Mouse (Mus musculus) kidney, postnatal 0 days (tissue): ENCODE results near the gene Fbxo2. TPM values are rescaled to one million over a fixed set of nuclear protein-coding genes. Genes with fewer than 3 reads are reported as not detected.

Experiments
- ATAC-seq: fragments of 200-750 bp; cut with Nextera tagmentation; replicated peaks from 2 replicates; pipeline ENCODE4 v1.8.0; 2017; ENCODE audit warnings: low read depth, moderate number of reproducible peaks, moderate TSS enrichment, moderate library complexity; ENCODE audit not compliant: low FRiP score
- DNase-seq: peaks from one replicate; pipeline ENCODE4 v3.0.0-alpha.2; 2016; ENCODE audit warnings: low spot score
- H3K27ac ChIP-seq: fragments of 300-500 bp; sonication (generic); 2 replicates; pipeline ENCODE4 v1.5.1; 2014; ENCODE audit warnings: mild to moderate bottlenecking
- H3K27me3 ChIP-seq: fragments of 300-500 bp; sonication (generic); 2 replicates; pipeline ENCODE4 v1.6.1; 2014; ENCODE audit warnings: low read length, mixed read lengths; ENCODE audit not compliant: insufficient read depth
- H3K36me3 ChIP-seq: fragments of 300-500 bp; sonication (generic); 2 replicates; pipeline ENCODE4 v1.6.1; 2014; ENCODE audit warnings: low read length, mixed read lengths; ENCODE audit not compliant: insufficient read depth
- H3K4me1 ChIP-seq: fragments of 300-500 bp; sonication (generic); replicated peaks from 2 replicates; pipeline ENCODE4 v1.6.1; 2014; ENCODE audit warnings: antibody characterized with exemption, low read length, mixed read lengths; ENCODE audit not compliant: insufficient read depth
- H3K4me2 ChIP-seq: fragments of 300-500 bp; sonication (generic); 2 replicates; pipeline ENCODE4 v1.6.1; 2014; ENCODE audit warnings: mild to moderate bottlenecking, low read length, moderate library complexity, mixed read lengths
- H3K4me3 ChIP-seq: fragments of 300-500 bp; sonication (generic); replicated peaks from 2 replicates; pipeline ENCODE4 v1.5.1; 2014; ENCODE audit warnings: low read depth, low read length
- H3K9ac ChIP-seq: fragments of 300-500 bp; sonication (generic); 2 replicates; pipeline ENCODE4 v1.6.1; 2014; ENCODE audit warnings: low read depth, low read length
- H3K9me3 ChIP-seq: fragments of 300-500 bp; sonication (generic); replicated peaks from 2 replicates; pipeline ENCODE4 v1.6.1; 2016; ENCODE audit warnings: low read length, inconsistent platforms, mixed read lengths
- CTCF ChIP-seq: IDR thresholded peaks from 2 replicates; pipeline ENCODE4 v1.5.1; 2016; ENCODE audit warnings: antibody characterized with exemption, low read depth, mild to moderate bottlenecking, moderate library complexity
- WGBS: fragments of 180-500 bp; shearing (Covaris S2); extraction: QIAGEN DNeasy Blood & Tissue Kit; methylation state at CpG from one replicate; pipeline ENCODE4 v1.1.7; 2014; 5-methylcytosine and 5-hydroxymethylcytosine counted together
- polyA plus RNA-seq: library from polyadenylated mRNA; unstranded; fragments of >200 nt; fragmentation: Nextera tagmentation; extraction: Ambion mirVana; gene quantifications from 2 replicates; pipeline ENCODE4 v1.2.1, GENCODE M21; 2015

Fbxo2 gene
- polyA plus RNA-seq, 1 experiment from 2014 or later = 3.7 TPM

DNA sequence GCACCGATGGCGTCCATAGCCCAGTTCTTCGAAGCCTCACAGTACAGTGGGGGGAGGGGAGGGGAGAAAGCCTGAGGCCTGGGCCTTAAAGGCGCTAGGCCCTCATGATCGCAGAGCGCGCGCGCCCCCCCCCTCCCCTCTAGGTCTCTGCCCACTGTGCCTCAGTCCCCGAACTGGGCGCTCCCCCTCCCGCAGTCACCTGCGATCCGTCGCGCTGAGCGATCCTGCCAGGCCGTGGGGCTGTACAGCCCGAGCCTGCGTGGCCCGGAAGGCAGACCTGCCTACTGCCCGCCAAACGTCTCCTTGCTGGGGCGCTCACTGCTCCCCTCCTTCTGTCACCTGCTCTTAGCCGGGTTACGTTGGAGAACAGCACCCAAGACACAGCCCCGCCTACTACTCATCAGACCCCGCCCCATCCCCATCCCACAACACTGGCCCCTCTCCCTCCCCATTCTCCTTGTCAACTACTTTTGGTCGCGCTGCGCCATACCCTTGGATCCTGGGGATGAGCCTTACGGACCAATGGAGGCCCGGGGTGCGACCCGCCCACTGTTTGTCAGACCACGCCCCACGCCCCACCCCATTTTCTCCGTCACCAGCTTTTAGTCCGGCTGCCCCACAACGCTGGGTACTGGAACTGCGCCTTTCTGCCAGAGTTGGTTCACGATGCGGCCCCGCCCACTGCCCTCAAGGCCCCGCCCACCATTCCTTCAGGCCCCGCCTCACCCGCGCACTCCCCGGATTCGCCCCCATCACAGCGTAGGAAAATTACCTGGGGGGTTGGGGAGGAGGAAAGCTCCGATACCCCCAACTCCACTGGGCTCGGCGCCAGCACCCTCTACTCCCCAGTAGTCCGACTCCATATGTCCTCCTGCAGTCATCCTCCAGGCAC, 631 bp upstream of the Fbxo2 start:
- DNase-seq (peak; percentile 96), ATAC-seq (peak; percentile 87)
- H3K9ac ChIP-seq = peak overlapping the region; percentile 77
- peaks cover 28% of the 10 kb centered on the region for H3K27me3 ChIP-seq
- H3K27ac ChIP-seq = peak overlapping the region; percentile 65
- peak overlapping the region; percentile 98 for H3K4me2 ChIP-seq
- TF ChIP-seq CTCF = peak; percentile 20; the same call in 1 of the 2 replicates
- H3K4me3 ChIP-seq = peak overlapping the region; percentile 60
- WGBS = under 1% methylated on average over 55 of the region's 55 CpGs
- H3K36me3 ChIP-seq = 0 out of 2 replicates have a peak, but pooled peaks cover 11% of the 10 kb centered on the region
- H3K4me1 ChIP-seq = peaks cover 3% of the 10 kb centered on the region; the same call in 1 of the 2 replicates
- no peaks in the 10 kb centered on the region for H3K9me3 ChIP-seq

DNA sequence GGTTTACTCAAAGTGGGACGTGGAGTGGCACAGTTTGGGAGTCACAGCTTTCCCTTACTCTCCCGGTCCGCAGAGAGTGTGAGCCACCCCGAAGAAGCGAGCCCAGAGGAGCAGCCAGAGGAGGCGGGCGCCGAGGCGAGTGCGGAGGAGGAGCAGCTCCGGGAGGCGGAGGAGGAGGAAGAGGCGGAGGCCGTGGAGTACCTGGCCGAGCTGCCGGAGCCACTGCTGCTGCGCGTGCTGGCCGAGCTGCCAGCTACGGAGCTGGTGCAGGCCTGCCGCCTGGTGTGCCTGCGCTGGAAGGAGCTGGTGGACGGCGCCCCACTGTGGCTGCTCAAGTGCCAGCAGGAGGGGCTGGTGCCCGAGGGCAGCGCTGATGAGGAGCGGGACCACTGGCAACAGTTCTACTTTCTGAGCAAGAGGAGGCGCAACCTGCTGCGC, 3.6 kb downstream of the Fbxo2 start:
- Histone ChIP-seq H3K9ac (no peak overlapping the region), H3K27ac (no peak overlapping the region), H3K9me3 (no peaks in the 10 kb centered on the region), H3K27me3 (peaks cover 44% of the 10 kb centered on the region), H3K4me1 (peaks cover 3% of the 10 kb centered on the region; the same call in 1 of the 2 replicates), H3K4me2 (peak overlapping the region; percentile 50), H3K4me3 (peak overlapping the region; percentile 22; the same call in 1 of the 2 replicates), H3K36me3 (no peaks in the 10 kb centered on the region)
- WGBS = 1% methylated on average over 26 of the region's 29 CpGs
- DNase-seq = peak; percentile 86
- peak; percentile 60 for ATAC-seq
- TF ChIP-seq CTCF = peak; percentile 85

DNA sequence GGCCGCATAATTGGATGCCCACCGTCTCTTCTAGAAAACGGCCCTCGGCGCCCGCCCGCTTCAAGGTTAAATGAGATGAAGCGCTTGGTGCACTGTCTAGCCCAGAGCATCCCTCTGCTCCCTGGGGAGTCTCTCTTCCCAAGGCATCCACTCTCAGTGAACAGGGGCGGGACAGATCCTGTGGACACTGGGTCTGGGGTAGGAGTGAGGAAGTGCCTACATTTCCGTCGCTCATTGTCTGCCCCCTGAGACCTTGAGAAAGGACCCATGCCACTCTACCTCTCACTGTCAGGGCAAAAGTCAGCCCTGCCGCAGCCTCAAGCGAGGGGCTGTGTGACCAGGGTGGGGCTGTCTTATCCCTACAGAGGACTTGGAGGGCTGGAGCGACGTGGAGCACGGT, 4.0 kb downstream of the Fbxo2 start:
- peaks cover 44% of the 10 kb centered on the region for H3K27me3 ChIP-seq
- 1% methylated on average over 16 of the region's 16 CpGs for WGBS

DNA sequence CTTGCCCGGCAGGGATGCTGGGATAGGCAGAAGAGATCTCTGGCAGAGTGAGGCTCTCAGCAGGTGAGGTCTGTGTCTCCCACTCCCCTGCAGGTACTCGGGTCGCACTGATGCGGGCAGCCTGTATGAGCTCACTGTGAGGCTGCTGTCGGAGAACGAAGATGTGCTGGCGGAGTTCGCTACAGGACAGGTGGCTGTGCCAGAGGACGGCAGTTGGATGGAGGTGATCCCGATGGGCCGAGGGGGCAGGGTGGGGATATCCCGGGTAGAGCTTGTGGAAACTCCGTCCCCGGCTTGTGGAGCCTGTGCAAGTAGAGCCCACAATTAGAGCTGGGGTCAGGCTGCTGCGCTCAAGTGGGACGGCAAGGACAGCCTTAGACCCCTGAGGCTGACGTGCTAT, 5.1 kb downstream of the Fbxo2 start:
- Histone ChIP-seq H3K27ac (no peak overlapping the region), H3K9me3 (no peaks in the 10 kb centered on the region), H3K4me3 (no peak overlapping the region), H3K27me3 (peaks cover 44% of the 10 kb centered on the region), H3K4me2 (no peak overlapping the region), H3K36me3 (no peaks in the 10 kb centered on the region), H3K4me1 (peaks cover 3% of the 10 kb centered on the region; the same call in 1 of the 2 replicates), H3K9ac (no peak overlapping the region)
- no peak for DNase-seq
- TF ChIP-seq CTCF = no peak
- WGBS = 4% methylated on average over 17 of the region's 17 CpGs
- no peak for ATAC-seq

More for the DNA sequence above, 4.0 kb downstream of the Fbxo2 start:
- Histone ChIP-seq H3K36me3 (no peaks in the 10 kb centered on the region), H3K9me3 (no peaks in the 10 kb centered on the region), H3K4me3 (no peak overlapping the region), H3K4me2 (peak overlapping the region; percentile 50), H3K4me1 (peaks cover 3% of the 10 kb centered on the region; the same call in 1 of the 2 replicates), H3K27ac (no peak overlapping the region), H3K9ac (no peak overlapping the region)
- ATAC-seq (no peak), DNase-seq (no peak)
- TF ChIP-seq CTCF = no peak

DNA sequence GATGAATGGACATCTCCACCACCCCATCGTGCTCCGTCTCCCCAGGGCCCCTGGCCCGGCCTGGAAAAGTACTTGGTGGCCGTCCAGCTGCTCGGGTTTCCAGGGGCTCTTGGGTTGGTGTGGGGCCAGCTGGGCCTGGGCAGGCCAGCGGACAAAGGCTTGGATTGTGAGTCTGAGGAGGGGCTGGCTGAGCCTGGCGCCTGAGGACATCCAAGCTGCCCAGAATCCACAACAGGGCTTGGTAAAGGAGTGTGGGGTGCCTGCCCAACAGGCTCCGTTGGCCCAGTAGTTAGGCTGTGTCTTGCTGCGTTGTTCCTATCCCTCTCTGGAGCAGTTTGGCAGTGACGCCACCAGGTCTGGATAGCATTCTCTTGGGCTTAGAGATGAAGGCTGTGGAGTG, 6.0 kb downstream of the Fbxo2 start:
- Histone ChIP-seq H3K27ac (no peak overlapping the region), H3K9me3 (no peaks in the 10 kb centered on the region), H3K27me3 (peaks cover 42% of the 10 kb centered on the region), H3K4me1 (peaks cover 3% of the 10 kb centered on the region; the same call in 1 of the 2 replicates), H3K9ac (no peak overlapping the region), H3K36me3 (no peaks in the 10 kb centered on the region), H3K4me2 (no peak overlapping the region), H3K4me3 (no peak overlapping the region)
- 12% methylated on average over 10 of the region's 10 CpGs for WGBS
- TF ChIP-seq CTCF = no peak
- DNase-seq (no peak), ATAC-seq (no peak)

DNA sequence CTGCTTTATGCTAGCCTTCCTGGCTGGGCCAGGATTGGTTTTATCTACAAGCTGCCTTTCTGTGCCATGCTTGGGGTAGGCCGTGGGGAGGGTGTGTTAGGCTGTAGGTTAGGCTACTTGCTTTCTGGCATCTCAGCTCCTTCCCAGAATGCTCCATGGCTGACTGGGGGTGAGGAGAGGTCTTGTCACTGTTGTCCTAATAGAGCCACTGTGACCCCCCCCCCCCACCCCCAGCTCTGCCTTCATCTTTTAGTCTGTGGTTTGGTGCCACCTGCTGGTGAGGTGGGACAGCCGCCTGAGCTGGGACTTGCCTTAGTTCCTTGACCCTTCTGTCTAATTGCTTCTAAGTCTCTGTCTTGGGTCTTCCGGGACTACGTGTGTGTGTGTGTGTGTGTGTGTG, 6.6 kb downstream of the Fbxo2 start:
- H3K4me1 ChIP-seq = peaks cover 3% of the 10 kb centered on the region; the same call in 1 of the 2 replicates
- ATAC-seq (no peak), DNase-seq (peak; percentile 69)
- H3K27ac ChIP-seq = no peak overlapping the region
- H3K4me2 ChIP-seq = no peak overlapping the region
- 10% methylated on average over 4 of the region's 4 CpGs for WGBS
- no peak overlapping the region for H3K9ac ChIP-seq
- H3K9me3 ChIP-seq = no peaks in the 10 kb centered on the region
- H3K4me3 ChIP-seq = no peak overlapping the region
- H3K36me3 ChIP-seq = no peaks in the 10 kb centered on the region
- TF ChIP-seq CTCF = peak; percentile 69
- H3K27me3 ChIP-seq = peaks cover 37% of the 10 kb centered on the region
